ENCODE assay signal across 7 mouse cellular contexts in genomic region chr4:89129311-89129913, GRCm38 (mm10). TPM values are rescaled to one million over a fixed set of nuclear protein-coding genes. Genes with fewer than 3 reads are reported as not detected.
A peak's percentile ranks its signal among the peaks of the same experiment; 100 is the strongest.
DNase-seq lines count a peak whose midpoint lies in the region; ATAC-seq and TF ChIP-seq lines count a peak whose summit lies in the region.

No protein-coding gene starts in this region.

- 3% methylated on average over 5 of the region's 5 CpGs for WGBS in forebrain, embryonic 15.5 days
- 9% methylated on average over 5 of the region's 5 CpGs for WGBS in hindbrain, embryonic 13.5 days
- whole genome bisulfite sequencing in lung, postnatal 0 days, result 4% methylated on average over 5 of the region's 5 CpGs

- H3K4me3 ChIP-seq in forebrain, embryonic 15.5 days, result no peak overlapping the region
- no peak overlapping the region for H3K4me3 ChIP-seq in hindbrain, embryonic 13.5 days
- no peak overlapping the region for H3K4me3 ChIP-seq in lung, postnatal 0 days (ENCODE audit: low read depth, low read length)

- ATAC-seq in forebrain, embryonic 15.5 days (replicated peaks), result peak; percentile 75
- peak; percentile 80 for ATAC-seq in hindbrain, embryonic 13.5 days (ENCODE audit: low FRiP score)
- ATAC-seq in lung, postnatal 0 days, result peak; percentile 38

- no peak overlapping the region for H3K9ac ChIP-seq in forebrain, embryonic 15.5 days (replicated peaks)
- H3K9ac ChIP-seq in hindbrain, embryonic 13.5 days, result no peak overlapping the region
- H3K9ac ChIP-seq in lung, postnatal 0 days (replicated peaks; ENCODE audit: low read depth), result no peak overlapping the region

- H3K27ac ChIP-seq in forebrain, embryonic 15.5 days (replicated peaks), result no peak overlapping the region
- H3K27ac ChIP-seq in hindbrain, embryonic 13.5 days, result no peak overlapping the region
- H3K27ac ChIP-seq in lung, postnatal 0 days (ENCODE audit: low read length), result no peak overlapping the region

- H3K27me3 ChIP-seq in forebrain, embryonic 15.5 days, result no peaks in the 10 kb centered on the region
- 0 out of 2 replicates have a peak, but pooled peaks cover 3% of the 10 kb centered on the region for H3K27me3 ChIP-seq in hindbrain, embryonic 13.5 days
- no peaks in the 10 kb centered on the region for H3K27me3 ChIP-seq in lung, postnatal 0 days (replicated peaks; ENCODE audit: insufficient read depth, low read length)

- peak overlapping the region; percentile 28 for H3K4me2 ChIP-seq in forebrain, embryonic 15.5 days (replicated peaks)
- H3K4me2 ChIP-seq in hindbrain, embryonic 13.5 days, result peak overlapping the region; percentile 23; the same call in 1 of the 2 replicates
- H3K4me2 ChIP-seq in lung, postnatal 0 days (replicated peaks; ENCODE audit: low read depth, low read length), result no peak overlapping the region

- no peaks in the 10 kb centered on the region for H3K36me3 ChIP-seq in forebrain, embryonic 15.5 days
- no peaks in the 10 kb centered on the region for H3K36me3 ChIP-seq in hindbrain, embryonic 13.5 days
- H3K36me3 ChIP-seq in lung, postnatal 0 days (ENCODE audit: insufficient read depth, low read length), result no peaks in the 10 kb centered on the region

- no peaks in the 10 kb centered on the region for H3K9me3 ChIP-seq in forebrain, embryonic 15.5 days
- no peaks in the 10 kb centered on the region for H3K9me3 ChIP-seq in hindbrain, embryonic 13.5 days
- no peaks in the 10 kb centered on the region for H3K9me3 ChIP-seq in lung, postnatal 0 days (ENCODE audit: low read length)

- DNase-seq in NIH3T3 (ENCODE audit: low read depth), result peak; percentile 96
- peak; percentile 80 for DNase-seq in c-Kit-positive CD71-negative TER-119-negative erythroid progenitor cells, embryonic 14.5 days (ENCODE audit: low read depth)
- DNase-seq in layer of hippocampus, adult 9-11 months, result peak; percentile 40
- peak; percentile 84 for DNase-seq in lung, postnatal 0 days (ENCODE audit: low spot score)
- peak; percentile 43 for DNase-seq in retina, adult 2 months (ENCODE audit: low read depth, low spot score)

- TF ChIP-seq CTCF in lung, postnatal 0 days (IDR thresholded peaks at IDR 0.05), result peak; percentile 71

- no peak for TF ChIP-seq EP300 in lung, postnatal 0 days (IDR thresholded peaks at IDR 0.05)

- no peaks in the 10 kb centered on the region for H3K4me1 ChIP-seq in forebrain, embryonic 15.5 days
- H3K4me1 ChIP-seq in hindbrain, embryonic 13.5 days (replicated peaks), result no peaks in the 10 kb centered on the region
- no peaks in the 10 kb centered on the region for H3K4me1 ChIP-seq in lung, postnatal 0 days (ENCODE audit: insufficient read depth, low read depth, low read length)

RNA-seq across cellular contexts. Expression of gene Mtap, which starts 7.5 kb away (rescaled TPM):
- 27.8 and 29.3 TPM in 2 replicates for polyA plus RNA-seq in forebrain, embryonic 15.5 days (2015; fragmentation: Nextera tagmentation; extraction: Ambion mirVana)
- polyA plus RNA-seq in hindbrain, embryonic 13.5 days (2015; fragmentation: Nextera tagmentation; extraction: Ambion mirVana), result 25.9 and 27.1 TPM in 2 replicates
- polyA plus RNA-seq in lung, postnatal 0 days (2015; fragmentation: Nextera tagmentation; extraction: Ambion mirVana), result 16.1 and 17.0 TPM in 2 replicates

Comparison
In these comparisons a context has a peak if more than half of its experiments do, and no peak if none do; other contexts are left out.
1. DNase-seq: peak in every context shown above with its lines; median percentile 96 in NIH3T3; 84 in lung, postnatal 0 days; 80 in c-Kit-positive CD71-negative TER-119-negative erythroid progenitor cells, embryonic 14.5 days; 43 in retina, adult 2 months; 40 in layer of hippocampus, adult 9-11 months.